Mouse (Mus musculus) bone marrow, adult 2 months (tissue): Measurements from ENCODE around the gene Ypel3.

Experiments
- CTCF ChIP-seq: fragments of 200-500 bp; IDR thresholded peaks from 2 replicates; pipeline ENCODE4 v1.5.1; 2011; ENCODE audit warnings: low read length, control low read depth; ENCODE audit not compliant: control insufficient read depth, insufficient read depth
- POLR2A ChIP-seq: fragments of 200-500 bp; IDR thresholded peaks from 2 replicates; pipeline ENCODE4 v1.6.1; 2011; ENCODE audit warnings: low read depth, mild to moderate bottlenecking, control low read depth, low read length, borderline replicate concordance; ENCODE audit not compliant: control insufficient read depth

GRCm38 (mm10) chr7:126802134-126802889 is 25.6 kb downstream of the Ypel3 start:
- TF ChIP-seq POLR2A (no peak), CTCF (no peak)
